Mouse (Mus musculus) Patski (cell line): ENCODE data around the gene Ddn. TPM values are rescaled to one million over a fixed set of nuclear protein-coding genes. Genes with fewer than 3 reads are reported as not detected.

Experiments
- ATAC-seq: fragments of 100-300 bp; one replicate; pipeline ENCODE4 v1.8.0; 2021
- CTCF ChIA-PET: fragments of 350-600 bp; sonication (Branson Sonifier 250); formaldehyde crosslinking; loops from one replicate; lab custom pipeline; 2022; ENCODE audit warnings: inconsistent platforms; lab: Charles Lee
- POLR2A ChIA-PET: fragments of 350-600 bp; sonication (Branson Sonifier 250); formaldehyde crosslinking; loops from one replicate; lab custom pipeline; 2022; ENCODE audit warnings: antibody characterized with exemption, inconsistent platforms; lab: Charles Lee
- DNase-seq: peaks from one replicate; pipeline ENCODE4 v3.0.0-alpha.2; 2011; ENCODE audit warnings: low read depth, low spot score
- H3K27me3 ChIP-seq: fragments of 371-371 bp; one replicate; pipeline ENCODE4 v1.5.1; 2021
- CTCF ChIP-seq: fragments of 100-300 bp; IDR thresholded peaks from one replicate; pipeline ENCODE4 v1.5.1; 2021
- in situ Hi-C: fragments of 300-500 bp; cut with MboI; formaldehyde crosslinking; loops from 3 replicates; pipeline ENCODE4 v1.11.1; 2018; ENCODE audit warnings: low pct_unique_long_range_greater_than_20kb, mixed read lengths
- polyA plus RNA-seq: library from polyadenylated mRNA; unstranded; gene quantifications from one replicate; pipeline ENCODE4 v1.2.3, GENCODE M21; 2021

Ddn gene
- polyA plus RNA-seq, 1 experiment from 2014 or later: not detected

GRCm38 (mm10) chr15:98778191-98778770 is 31.0 kb downstream of the Ddn start:
- ATAC-seq: no peak
- ChIA-PET POLR2A (interaction anchor here (0.5 kb wide), 1 partner anchor 33 kb away, joined by 3 read pairs; no protein-coding TSS in a partner anchor), CTCF (no interaction called here)
- no peak for TF ChIP-seq CTCF
- no peaks in the 10 kb centered on the region for H3K27me3 ChIP-seq
- DNase-seq: no peak
- in situ Hi-C loops: no loop called here

GRCm38 (mm10) chr15:98777762-98778161 is 31.5 kb downstream of the Ddn start, which contains the start of gene Wnt10b:
Gene Wnt10b (minus strand): TSS chr15:98778150.
- in situ Hi-C loops: no loop called here
- no peaks in the 10 kb centered on the region for H3K27me3 ChIP-seq
- DNase-seq (no peak), ATAC-seq (no peak)
- ChIA-PET POLR2A (no interaction called here), CTCF (no interaction called here)
- no peak for TF ChIP-seq CTCF

GRCm38 (mm10) chr15:98777005-98777616 is 32.2 kb downstream of the Ddn start:
- TF ChIP-seq CTCF: no peak
- CTCF ChIA-PET: no interaction called here
- in situ Hi-C loops: no loop called here
- DNase-seq: no peak
- H3K27me3 ChIP-seq: no peaks in the 10 kb centered on the region
- no peak for ATAC-seq
- POLR2A ChIA-PET: no interaction called here

GRCm38 (mm10) chr15:98776280-98777004 is 32.8 kb downstream of the Ddn start:
- ChIA-PET CTCF (no interaction called here), POLR2A (interaction anchor here (0.8 kb wide), 1 partner anchor 13 kb away, joined by 3 read pairs; the partner anchor contains the start of gene Arf3)
- DNase-seq (no peak), ATAC-seq (peak; percentile 11)
- H3K27me3 ChIP-seq: no peaks in the 10 kb centered on the region
- TF ChIP-seq CTCF: no peak
- in situ Hi-C loops: no loop called here

GRCm38 (mm10) chr15:98775533-98775932 is 33.8 kb downstream of the Ddn start:
- no peaks in the 10 kb centered on the region for H3K27me3 ChIP-seq
- CTCF ChIA-PET: interaction anchor here (1.8 kb wide), 1 partner anchor 24 kb away, joined by 4 read pairs; no protein-coding TSS in a partner anchor
- POLR2A ChIA-PET: interaction anchor here (0.8 kb wide), 1 partner anchor 12 kb away, joined by 3 read pairs; the partner anchor contains the start of gene Arf3
- ATAC-seq (no peak), DNase-seq (no peak)
- no peak for TF ChIP-seq CTCF
- in situ Hi-C loops: no loop called here

- in situ Hi-C loops: no loop called here
- TF ChIP-seq CTCF: no peak
- DNase-seq (no peak), ATAC-seq (no peak)
- H3K27me3 ChIP-seq: no peaks in the 10 kb centered on the region
- CTCF ChIA-PET: interaction anchor here (1.0 to 1.8 kb wide), 2 partner anchors 11 to 25 kb away, joined by 3 to 4 read pairs; partner anchors contain the start of gene Arf3
- POLR2A ChIA-PET: no interaction called here
These were observed 35.2 kb downstream of the Ddn start for GRCm38 (mm10) chr15:98774096-98774495.

GRCm38 (mm10) chr15:98772511-98773211 is 36.6 kb downstream of the Ddn start:
- ChIA-PET POLR2A (interaction anchor here (1.6 kb wide), 1 partner anchor 19 kb away, joined by 3 read pairs; no protein-coding TSS in a partner anchor), CTCF (no interaction called here)
- DNase-seq: no peak
- no peak for TF ChIP-seq CTCF
- H3K27me3 ChIP-seq: no peaks in the 10 kb centered on the region
- in situ Hi-C loops: no loop called here
- ATAC-seq: no peak

- TF ChIP-seq CTCF: no peak
- no peak for DNase-seq
- in situ Hi-C loops: no loop called here
- no peak for ATAC-seq
- H3K27me3 ChIP-seq: no peaks in the 10 kb centered on the region
- POLR2A ChIA-PET: interaction anchor here (1.6 kb wide), 1 partner anchor 20 kb away, joined by 3 read pairs; no protein-coding TSS in a partner anchor
- CTCF ChIA-PET: no interaction called here
These were observed 37.4 kb downstream of the Ddn start for GRCm38 (mm10) chr15:98771813-98772425.

GRCm38 (mm10) chr15:98768259-98768658 is 41.0 kb downstream of the Ddn start:
- DNase-seq: no peak
- CTCF ChIA-PET: no interaction called here
- in situ Hi-C loops: no loop called here
- no peaks in the 10 kb centered on the region for H3K27me3 ChIP-seq
- POLR2A ChIA-PET: interaction anchor here (0.6 to 0.7 kb wide), 2 partner anchors 23 to 184 kb away, joined by 3 read pairs; no protein-coding TSS in a partner anchor
- no peak for TF ChIP-seq CTCF
- ATAC-seq: no peak

GRCm38 (mm10) chr15:98765929-98766328 is 43.4 kb downstream of the Ddn start:
- ChIA-PET POLR2A (no interaction called here), CTCF (no interaction called here)
- no peak for DNase-seq
- no peak for TF ChIP-seq CTCF
- H3K27me3 ChIP-seq: no peaks in the 10 kb centered on the region
- no peak for ATAC-seq
- in situ Hi-C loops: no loop called here
